Mouse (Mus musculus) lung, postnatal 4 days (tissue): Measurements from ENCODE around the gene Pik3r3.
"Not testable (repeated sequence)": the region's sequence is repeated elsewhere in the genome, so short reads cannot be mapped to it uniquely, and the experiment has no call there.

Experiments used
- DNase-seq, 2 experiments: peaks; one replicate each; pipeline ENCODE4 v3.0.0; 2021

Gene Pik3r3

DNA sequence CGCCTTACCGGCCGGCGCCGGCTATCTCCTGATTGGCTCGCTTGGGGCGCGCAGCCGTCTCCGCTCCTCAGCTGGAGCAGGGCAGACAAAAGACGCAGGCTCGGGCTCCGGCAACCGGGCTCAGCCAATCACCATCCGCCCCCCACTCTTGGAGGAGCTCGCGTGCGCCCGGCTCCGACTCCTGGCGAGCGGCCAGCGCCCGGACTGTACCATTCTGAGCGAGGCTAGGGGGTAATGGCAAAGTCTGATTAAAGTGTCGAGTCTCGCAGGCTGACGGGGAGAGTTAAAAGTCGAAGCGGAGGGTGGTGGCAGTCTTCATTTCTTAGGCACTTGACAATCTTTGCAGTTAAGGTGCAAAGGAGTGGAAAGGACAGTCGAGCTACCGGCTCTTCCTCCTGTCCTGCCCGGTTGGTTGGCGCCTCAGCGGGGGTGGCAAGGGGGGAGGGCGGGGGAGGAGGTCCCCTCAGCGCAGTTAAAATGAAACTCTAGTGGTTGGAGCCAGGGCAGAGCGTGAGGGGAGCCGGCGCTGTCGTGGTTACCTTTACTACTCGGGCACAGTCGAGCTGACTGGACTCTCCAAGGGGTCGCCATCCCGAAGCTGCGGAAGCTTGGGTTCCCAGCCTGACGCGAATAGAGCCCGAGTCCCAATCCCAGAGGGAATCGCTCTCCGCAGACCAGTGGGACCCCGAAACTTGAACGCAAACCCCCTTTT, at the start of gene Pik3r3:
Gene Pik3r3 (plus strand): TSS at position 479 of the 712 bp plus-strand sequence.
- peak; percentile 98 to 100 for DNase-seq

- DNase-seq, result no peak
Observed at GRCm38 (mm10) chr4:116173072-116173471, 48.3 kb upstream of the Pik3r3 start, which contains the start of the genes 1700042G07Rik and Gm49337. Gene 1700042G07Rik, plus strand, starts transcription at chr4:116173372. Gene Gm49337, plus strand, starts transcription at chr4:116173384.

- no peak for DNase-seq
Observed at GRCm38 (mm10) chr4:116173752-116174151, 47.7 kb upstream of the Pik3r3 start.

DNA sequence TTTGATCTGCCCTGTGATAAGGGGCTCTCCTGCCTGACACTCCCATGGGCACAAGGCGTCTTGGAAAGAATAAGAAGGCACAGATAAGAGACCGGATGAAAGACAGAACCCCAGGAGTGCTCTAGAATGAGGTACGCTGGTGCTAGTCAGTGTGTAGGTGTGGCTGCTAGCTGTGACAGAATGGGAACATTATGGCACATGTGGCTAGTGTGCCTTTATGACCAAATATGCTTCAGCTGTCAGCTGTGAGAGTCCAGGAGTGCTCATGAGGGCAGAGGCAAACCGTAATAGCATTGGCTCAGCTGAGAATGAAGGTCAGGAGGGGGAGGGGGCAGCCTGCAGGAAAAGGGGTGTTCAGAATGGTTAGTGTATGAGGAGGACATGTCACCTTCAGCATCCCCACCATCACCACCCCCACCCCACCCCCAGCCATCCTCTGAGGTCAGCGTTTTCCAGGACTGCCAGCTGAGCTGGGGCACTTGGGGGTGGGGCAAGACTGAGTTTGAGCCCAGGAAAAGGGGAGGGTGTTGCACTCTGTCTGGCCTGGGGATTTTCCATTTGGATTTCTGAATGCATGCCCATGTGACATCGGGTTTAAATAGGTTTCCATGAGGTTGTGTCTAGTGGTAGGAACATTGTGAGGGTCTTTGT, 46.8 kb upstream of the Pik3r3 start:
- DNase-seq, result peak; percentile 62

DNA sequence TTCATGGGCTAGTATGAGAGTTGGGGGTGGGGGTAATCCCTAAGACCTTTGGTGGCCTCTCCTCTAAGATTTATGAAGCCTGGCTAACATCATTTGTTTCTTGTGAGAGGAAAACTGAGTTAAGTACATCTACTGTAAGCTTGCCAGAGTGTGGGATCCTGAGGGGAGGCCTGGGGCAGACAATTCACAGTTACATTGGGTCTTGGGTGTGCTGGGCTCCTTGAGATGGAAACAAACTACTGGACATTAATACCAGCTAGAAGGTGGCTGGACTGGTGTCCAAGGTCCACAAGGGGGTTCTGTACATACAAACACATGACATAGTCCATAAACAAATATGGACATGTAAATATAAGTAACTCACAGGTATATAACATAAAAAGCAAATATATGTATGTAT, 46.3 kb upstream of the Pik3r3 start:
- DNase-seq, result no peak

DNA sequence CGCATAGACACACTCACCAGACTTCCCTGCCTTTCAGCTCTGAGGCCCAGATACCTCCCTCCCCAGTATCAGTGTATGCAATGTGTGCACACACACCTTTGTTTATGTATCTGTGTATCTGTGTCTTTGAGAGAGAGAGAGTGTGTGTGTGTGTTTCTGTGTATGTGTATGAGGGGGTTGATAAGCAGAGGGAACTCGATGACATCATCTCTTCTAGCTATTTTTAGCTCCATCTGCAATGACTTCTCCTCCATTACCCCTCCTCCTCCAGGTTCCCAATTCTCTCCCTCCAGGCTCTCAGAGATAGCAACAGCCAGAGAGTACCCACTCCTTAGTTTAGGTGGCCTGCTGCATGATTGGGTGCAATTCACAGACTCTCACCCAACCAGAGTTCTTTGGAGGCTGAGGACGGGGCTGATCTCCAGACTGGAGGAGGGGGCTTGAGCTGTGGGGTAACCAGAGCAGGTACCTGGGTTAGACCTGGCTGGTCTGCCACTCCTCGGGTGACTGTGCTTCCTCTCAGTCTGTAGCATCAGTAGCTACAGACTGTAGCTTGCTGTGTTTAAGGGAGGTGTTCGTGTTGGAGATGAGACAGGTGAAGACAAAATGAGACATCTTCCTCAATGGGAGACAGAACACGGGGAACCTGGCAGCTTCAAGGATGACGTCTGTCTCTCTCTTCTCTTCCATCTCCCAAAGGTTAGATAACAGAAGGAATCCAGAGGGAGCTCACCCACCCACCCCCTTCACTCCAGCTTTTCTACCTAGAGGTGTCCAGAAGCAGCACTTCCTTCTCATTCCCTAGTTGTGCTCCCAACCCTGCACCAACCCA, 45.5 kb upstream of the Pik3r3 start:
- DNase-seq, result peak in 1 of 2 experiments; percentile 27

GRCm38 (mm10) chr4:116176543-116176988, 44.9 kb upstream of the Pik3r3 start:
- DNase-seq, result peak; percentile 89 to 95

- DNase-seq, result peak; percentile 85 to 91
Observed at GRCm38 (mm10) chr4:116177140-116177539, 44.3 kb upstream of the Pik3r3 start.

GRCm38 (mm10) chr4:116182079-116182478, 39.3 kb upstream of the Pik3r3 start:
- no peak for DNase-seq

- peak; percentile 61 to 75 for DNase-seq
Observed at GRCm38 (mm10) chr4:116182745-116183144, 38.7 kb upstream of the Pik3r3 start.

- no peak for DNase-seq
Observed at GRCm38 (mm10) chr4:116185083-116185482, 36.3 kb upstream of the Pik3r3 start.

DNA sequence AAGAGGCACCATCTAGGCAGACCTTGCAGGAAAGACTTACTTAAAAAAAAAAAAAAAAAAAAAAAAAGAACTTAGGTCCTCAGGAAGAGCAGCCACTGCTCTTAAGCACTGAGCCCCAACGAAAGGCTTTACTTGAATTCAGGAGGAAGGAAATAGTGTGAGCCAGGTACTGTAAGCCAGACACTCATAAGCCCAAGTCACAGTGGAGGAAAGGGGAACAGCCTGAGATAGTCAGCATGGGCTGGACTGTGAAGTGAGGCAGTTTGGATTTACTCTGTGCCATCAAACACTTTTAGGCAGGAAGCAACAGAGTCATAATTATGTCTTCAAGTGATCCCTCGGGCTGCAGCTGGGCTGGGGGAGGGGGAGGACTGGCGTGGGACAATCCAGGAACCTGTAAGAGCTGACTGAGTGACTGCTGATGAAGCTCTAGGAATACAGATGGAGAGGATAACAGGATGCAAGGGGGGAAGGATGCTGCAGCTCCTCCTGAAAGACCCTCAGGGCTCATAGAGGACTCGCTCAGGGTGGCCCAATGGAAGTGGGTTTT, 29.1 kb upstream of the Pik3r3 start:
- peak in 1 of 2 experiments; percentile 33 for DNase-seq

DNA sequence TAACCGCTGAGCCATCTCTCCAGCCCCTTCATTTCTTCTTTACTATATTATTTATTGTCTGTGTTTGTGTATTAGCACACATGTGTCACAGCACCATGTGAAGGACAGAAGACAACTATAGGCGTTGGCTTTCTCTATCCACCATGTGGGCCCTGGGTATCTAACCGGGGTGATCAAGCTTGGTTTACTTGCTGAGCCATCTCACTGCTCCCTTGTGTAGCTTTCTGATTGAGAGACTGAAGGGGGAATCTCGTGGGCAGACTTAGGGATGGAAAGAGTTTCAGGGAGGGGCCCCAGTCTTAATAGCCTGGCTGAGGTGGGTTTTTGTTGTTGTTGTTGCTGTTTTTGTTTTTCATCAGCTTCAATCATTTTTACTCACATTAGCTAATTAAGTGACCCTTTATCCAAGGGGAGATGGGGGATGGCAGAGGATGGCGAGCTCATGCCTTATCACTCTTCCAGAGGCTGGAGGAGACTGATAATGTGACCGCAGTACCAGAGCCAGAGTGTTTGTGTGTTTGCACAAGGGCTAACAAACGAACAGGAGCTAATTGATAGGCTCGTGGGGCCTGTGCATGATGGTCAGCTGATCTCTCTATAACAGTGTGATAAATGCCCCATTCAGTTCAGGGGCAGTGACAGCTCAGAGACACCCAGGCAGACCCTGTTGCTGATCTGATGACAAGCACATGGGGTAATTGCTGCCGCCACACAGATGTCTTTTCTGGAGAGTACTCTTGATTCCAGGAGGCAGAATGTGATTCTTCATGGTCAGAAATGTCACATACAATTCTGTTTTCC, 27.6 kb upstream of the Pik3r3 start:
- no peak for DNase-seq

DNA sequence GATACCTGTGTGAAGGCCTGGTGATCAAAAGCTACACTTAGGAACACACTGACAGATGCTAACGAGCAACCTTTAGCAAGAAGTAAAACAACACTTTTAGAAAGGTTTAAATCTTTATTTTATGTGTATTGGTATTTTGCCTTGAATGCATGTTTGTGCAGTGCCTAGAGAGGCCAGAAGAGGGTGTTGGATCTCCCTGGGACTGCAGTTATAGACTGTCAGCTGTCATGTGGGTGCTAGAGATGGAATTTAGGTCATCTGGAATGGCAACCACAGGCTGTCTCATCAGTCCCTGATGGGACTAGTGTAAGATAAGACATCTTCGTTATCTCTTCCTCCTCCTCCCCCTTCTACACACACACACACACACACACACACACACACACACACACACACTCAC, 23.0 kb upstream of the Pik3r3 start:
- DNase-seq, result no peak

- DNase-seq, result no peak
Observed at GRCm38 (mm10) chr4:116204422-116204821, 17.0 kb upstream of the Pik3r3 start.

GRCm38 (mm10) chr4:116206531-116206930, 14.9 kb upstream of the Pik3r3 start:
- no peak for DNase-seq

DNA sequence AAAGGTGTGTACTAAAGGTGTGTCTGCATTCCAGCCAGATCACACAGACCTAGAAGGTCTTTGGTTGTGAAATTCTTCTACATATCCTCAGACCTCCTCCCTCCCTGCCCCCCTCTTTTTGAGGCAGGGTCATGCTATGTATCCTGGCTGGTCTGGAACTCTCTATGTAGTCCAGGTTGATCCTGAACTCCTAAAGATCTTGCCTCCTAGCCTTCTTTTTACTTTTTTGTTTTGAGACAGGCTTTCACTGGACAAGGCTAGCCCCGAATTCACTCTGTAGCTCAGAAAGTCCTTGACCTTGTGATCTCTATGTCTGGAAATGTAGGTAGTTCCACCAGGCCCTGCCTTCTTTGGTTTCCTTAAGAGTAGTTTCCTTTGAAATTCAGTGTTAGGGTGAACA, 12.5 kb upstream of the Pik3r3 start:
- DNase-seq, result no peak

DNA sequence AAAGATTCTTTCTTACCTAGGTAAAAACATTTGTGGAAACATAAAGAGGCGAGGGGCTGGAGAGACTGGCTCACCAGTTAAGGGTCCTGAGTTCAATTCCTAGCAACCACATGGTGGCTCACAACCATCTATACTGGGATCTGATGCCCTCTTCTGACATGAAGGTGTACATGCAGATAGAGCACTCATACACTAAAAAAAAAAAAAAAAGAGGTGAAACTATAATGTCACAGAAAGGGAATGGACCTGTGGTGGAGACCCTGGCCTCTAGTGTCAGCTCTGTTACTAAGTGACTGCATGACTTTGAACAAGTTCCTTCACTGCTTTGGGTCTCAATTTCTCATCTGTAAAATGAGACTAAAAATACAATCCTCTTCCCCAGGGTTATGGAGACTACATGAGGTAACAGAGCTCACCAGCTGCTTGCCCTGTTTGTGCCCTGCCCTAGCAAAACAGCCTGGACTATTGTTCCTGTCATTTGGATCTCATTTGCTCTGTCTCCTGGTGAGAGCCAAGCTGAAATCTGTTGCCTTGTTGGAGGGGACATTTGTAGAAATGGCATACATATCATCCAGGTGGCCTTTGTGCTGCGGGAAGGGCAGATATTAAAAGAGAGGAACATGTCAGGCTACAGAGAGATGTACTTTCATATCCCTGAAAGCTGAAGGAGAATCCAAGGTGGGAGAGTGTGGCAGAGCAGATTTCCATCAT, 5.4 kb upstream of the Pik3r3 start:
- DNase-seq, result no peak

GRCm38 (mm10) chr4:116217046-116217445, 4.4 kb upstream of the Pik3r3 start:
- DNase-seq, result no peak

DNA sequence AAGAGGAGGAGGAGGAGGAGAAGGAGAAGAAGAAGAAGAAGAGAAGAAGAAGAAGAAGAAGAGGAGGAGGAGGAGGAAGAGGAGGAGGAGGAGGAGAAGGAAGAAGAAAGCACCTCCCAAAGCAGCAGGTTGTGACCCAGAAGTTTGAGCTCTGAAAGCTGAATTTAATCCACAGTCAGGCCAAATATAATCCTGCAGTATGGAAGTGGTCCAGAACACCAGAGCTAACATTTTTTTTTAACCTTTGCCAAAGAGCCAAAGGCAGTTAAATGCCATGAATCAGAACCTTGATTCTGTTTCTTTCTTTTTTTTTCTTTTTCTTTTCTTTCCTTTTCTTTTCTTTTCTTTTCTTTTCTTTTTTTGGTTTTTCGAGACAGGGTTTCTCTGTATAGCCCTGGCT, 3.8 kb upstream of the Pik3r3 start:
- DNase-seq, result not testable (repeated sequence)

DNA sequence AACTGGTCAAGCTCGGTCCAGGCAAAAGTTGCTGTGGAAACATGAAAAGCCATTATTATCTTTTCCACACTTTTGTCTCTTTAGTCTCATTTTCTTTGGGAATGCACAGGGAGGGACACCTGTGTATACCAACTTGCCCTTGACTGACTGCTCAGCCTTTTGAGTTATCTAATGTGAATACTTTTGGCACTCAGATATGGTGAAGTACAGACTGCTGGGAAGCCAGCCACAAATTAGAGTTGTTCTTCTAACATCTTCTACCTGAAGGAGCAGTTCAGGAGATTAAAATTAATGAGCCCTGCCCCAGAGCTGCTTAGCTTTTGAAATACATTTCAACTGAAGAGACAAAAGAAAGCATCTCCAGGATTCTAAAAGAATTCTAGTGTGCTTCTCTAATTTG, 2.4 kb upstream of the Pik3r3 start:
- no peak for DNase-seq
